Mouse (Mus musculus) 3T3-L1 (cell line): Measurements from ENCODE around the gene Fam162a.
A peak's percentile ranks its signal among the peaks of the same experiment; 100 is the strongest.
"Not testable (repeated sequence)": the region's sequence is repeated elsewhere in the genome, so short reads cannot be mapped to it uniquely, and the experiment has no call there.

ENCODE experiments used
- DNase-seq: peaks from one replicate; pipeline ENCODE4 v3.0.0-alpha.2; 2015; ENCODE audit warnings: low read depth, low spot score

Fam162a gene

GRCm38 (mm10) chr16:36071450-36072379 lies at the start of gene Fam162a, which contains the start of gene Ccdc58:
Gene Fam162a (minus strand): TSS chr16:36071594.
Gene Ccdc58 (plus strand): TSS chr16:36071685.
- peak; percentile 93 for DNase-seq

GRCm38 (mm10) chr16:36115751-36116150 lies 44.4 kb upstream of the Fam162a start:
- DNase-seq: not testable (repeated sequence)

DNA sequence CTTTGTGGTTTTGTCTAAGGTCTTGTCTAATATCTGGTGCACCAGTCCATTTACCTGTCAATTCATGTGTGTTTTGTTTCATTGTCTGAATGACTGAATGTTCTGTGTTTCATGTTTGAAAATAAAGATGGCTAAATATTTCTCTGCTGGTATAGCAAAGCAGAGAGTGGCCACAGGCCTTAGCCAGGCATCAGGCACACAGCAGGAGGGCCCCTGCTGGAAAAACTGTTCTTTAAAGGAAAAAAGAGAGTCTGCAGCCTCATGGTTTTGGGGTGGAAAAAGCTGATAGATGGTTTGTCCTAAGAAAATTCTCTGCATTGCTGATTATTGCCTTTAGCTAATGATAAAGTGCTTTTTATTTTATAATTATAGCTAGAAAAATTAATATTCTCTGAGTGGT lies 40.1 kb upstream of the Fam162a start:
- not testable (repeated sequence) for DNase-seq

DNA sequence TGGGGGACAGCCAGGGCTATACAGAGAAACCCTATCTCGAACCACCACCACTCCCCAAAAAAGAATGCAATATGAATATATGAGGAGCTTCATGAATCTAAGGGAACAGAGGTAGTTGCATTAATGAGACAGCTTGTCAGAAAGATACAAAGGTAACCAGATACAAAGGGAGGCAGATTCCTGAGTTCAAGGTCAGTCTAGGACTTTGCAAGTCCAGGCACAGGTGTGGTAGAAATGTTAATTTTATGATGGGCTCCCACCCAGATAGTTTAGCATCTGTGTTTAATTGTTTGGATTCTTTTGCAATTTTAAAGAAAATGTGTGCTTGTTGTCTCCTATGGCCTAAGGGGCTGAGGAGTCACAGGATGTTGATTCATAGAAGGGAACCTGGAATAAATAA lies 30.8 kb upstream of the Fam162a start:
- DNase-seq: no peak

- DNase-seq: no peak
These were observed 30.1 kb upstream of the Fam162a start for GRCm38 (mm10) chr16:36101526-36101925.

- not testable (repeated sequence) for DNase-seq
These were observed 26.6 kb upstream of the Fam162a start for GRCm38 (mm10) chr16:36097813-36098499.

DNA sequence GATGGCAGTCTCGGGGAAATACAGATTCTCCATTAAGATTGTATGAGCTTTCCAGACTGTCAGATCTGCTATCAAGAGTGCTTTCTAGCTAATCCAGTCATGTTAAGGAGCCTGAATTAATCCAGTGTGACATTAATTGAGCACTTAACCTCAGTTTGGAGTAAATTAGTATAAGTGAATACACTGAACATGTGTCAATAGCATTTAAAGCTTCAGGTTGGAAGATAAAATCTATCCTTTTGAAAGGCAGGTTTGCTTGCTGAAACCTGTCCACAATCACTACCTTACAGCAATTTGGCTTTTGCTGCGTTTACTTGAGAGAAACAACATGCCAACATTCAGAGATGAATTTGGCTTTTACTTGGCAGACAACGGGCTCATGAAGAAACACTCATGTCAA lies 22.7 kb upstream of the Fam162a start:
- no peak for DNase-seq

DNA sequence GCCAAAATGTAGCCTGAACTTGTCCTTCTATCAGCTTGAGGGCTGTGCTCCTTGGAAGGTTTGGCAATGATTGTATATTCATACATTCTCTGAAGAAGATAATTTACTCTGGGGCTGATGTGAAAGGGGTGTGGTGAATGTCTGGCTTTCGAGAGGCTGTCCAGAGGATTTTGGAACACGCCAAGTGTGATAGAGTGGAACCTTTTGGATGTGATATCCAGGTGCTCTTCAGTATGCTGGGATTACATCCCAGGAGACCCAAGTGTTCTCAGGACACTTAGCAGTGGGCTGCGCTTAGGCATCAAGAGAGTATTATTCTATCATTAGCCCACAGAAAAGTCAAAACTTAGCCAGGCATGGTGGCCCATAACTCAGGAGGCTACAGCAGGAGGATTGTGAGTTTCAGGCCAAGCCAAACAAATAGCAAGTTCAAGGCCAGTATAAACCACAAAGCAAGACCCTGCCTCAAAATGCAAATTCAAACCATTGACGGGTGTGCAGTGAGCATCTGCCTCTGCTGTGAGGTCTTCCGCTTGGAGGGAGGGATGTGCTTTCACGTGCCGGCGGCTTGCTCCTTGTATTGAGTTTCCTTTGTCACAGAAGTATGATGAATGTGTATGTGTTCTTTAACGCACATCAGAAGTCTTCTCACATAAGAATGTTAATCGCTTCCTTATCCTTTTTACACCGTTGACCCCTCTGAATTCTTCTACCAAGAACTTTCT lies 19.6 kb upstream of the Fam162a start:
- no peak for DNase-seq

DNA sequence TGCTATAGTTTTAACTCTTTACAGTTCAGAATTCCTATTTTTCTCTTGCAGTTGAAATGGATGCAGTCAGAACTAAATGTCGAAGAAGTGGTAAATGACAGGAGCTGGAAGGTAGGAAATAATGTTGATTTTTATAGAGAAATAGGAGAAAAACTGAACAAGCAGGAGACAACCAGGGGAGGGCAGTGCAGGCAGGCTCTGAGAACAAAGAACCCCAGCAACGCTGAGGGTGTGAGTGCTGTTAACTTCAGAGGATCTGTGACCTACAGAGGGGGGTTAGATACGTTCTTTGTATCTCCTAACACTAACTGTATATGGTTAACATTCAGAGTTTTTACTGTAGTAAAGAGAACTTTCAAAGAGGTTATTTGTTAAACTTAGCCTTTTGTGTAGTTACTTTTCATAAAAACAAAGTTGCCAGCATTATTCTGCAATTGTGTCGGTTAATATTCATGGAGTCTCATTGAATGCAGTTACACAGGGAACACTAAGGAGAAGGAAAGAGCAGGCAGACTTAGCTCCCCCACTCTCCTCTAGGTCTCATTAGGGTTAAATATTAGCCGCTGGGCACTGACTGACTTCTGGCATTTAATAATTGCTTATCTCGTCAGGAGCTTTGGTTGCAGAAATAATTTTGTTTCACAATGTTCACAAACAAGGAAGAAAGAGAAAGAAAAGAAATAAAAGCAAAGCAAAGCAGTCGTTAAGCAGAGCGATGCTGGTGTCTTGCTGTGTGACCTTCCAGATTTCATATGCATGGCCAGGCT lies 18.6 kb upstream of the Fam162a start:
- no peak for DNase-seq

GRCm38 (mm10) chr16:36089065-36089464 lies 17.7 kb upstream of the Fam162a start:
- no peak for DNase-seq

DNA sequence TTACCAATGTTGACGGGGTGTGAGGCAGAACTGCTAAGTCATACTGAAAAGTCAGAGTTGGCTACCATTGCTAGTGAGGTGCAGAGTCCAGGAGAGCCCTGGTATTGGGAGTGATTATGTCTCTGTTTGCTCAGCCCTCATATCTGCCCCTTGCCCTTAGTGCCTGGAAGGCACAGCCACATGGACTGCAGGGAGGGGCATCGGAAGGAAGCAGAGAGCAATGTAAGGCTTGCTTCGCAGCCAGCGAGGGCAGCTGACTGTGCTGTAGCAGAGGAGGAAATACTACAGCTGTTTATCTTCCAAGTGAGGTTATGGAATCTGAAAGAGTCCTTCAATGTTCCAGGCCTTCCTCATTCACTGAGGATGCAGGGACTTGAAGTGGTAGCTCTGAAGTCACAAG lies 16.5 kb upstream of the Fam162a start:
- no peak for DNase-seq

DNA sequence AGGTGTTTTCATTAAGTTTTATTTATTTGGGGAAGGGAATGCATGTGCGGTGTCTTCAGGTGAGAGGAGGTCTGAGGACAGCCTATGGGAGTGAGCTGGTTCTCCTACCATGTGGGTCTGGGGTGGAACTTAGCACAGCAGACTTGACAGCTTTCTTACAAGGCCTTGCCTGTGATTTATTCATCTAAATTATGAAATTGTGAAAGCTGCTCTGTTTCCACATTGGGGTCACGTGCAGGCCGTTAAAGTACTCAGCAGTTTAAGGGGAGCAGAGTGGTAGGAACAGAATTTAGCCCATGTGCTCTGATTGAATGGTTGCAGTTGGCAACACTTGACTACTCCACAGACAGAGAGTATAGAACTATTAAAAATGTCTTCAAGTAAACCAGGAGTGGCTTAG lies 8.5 kb upstream of the Fam162a start:
- DNase-seq: no peak

DNA sequence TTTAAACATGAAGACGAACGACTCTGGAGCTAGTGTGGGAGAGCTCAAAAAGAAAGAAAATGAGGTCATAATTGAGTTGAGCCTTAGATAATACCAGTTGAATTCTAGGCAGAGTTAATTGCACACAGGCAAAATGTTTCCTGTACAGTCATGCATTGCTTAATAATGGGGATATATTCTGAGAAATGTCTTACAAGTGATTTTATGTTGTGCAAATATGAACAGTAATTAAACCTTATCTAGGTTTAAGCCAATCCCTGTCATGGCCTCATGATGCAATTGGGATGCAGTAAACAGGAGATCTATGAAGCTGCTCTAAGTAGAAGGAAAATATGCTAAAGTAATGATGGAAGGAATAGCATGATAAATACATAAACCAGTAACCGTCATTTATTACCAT lies 3.4 kb upstream of the Fam162a start:
- no peak for DNase-seq

GRCm38 (mm10) chr16:36072410-36073011 lies 1.1 kb upstream of the Fam162a start:
- DNase-seq: no peak

DNA sequence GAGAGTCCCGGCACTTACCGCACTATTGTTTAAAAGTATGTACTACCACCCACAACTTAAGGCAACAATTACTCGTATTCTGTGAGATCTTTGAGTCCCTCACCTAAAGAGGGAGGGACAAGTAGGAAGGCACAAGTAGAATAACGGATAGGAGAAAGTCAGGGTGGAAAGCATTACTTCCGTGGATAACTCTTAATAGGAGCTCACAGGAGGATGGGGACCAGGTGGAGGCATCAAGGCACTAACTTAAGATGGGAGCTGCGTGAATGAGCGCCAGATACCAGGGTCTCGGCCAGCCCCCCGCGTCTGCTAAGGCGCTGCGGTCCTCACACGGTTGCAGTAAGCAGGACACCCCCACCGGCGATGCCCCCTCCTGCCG lies 334 bp downstream of the Fam162a start:
- DNase-seq: peak; percentile 58

DNA sequence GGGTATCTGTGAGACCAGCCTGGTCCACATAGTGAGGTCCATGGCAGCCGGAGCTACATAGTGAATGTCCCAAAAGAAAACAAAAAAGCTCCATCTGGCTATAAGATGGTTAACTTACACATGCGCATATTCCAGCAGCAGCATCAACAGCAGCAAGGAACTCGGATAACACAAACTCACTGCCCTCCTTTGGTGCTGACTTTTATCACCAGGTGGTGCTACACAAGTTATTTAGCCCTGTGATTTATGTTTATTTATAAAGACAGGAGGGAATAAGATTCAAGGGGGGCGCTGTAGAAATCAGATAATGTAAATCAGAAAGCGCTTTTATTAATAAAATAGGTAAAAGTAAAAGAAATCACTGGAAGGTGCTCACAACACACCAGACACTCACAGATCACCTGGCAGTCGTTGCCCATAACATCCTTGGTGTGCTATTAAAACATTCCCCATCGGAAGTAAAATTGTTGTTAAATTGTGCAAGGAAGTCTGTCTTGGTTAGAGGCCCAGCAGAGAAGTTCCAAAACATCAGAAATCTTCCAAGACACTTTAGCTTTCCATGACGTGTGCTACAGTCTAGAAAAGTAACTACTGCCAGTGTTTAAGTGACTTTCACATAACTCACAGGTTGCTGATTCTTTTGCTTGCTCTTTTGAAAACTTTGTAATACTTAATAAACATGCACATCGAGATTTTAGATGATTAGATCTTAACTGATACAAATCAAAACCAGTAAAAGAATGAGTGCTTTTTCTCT lies 1.4 kb downstream of the Fam162a start:
- DNase-seq: peak; percentile 70

GRCm38 (mm10) chr16:36068356-36068755 lies 3.0 kb downstream of the Fam162a start:
- DNase-seq: no peak

DNA sequence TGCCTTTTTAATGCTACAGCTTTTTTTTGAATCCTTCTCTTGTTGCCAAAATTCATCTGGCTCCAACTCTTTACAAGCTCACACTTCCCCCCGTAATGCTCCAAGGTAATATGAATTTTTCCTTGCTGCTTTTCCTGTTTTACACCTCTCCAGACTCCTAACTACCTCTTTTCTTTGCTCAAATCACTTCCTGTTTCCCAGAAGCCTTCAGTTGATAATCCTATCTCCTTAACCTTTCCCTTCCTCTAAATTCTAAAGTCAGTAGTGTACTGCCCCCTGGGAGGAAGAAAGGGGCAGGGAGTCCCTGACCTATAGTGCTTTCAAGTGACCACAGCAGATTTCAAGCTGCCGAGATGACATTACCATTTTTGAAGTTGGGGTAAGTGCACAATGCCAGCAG lies 3.7 kb downstream of the Fam162a start:
- no peak for DNase-seq

DNA sequence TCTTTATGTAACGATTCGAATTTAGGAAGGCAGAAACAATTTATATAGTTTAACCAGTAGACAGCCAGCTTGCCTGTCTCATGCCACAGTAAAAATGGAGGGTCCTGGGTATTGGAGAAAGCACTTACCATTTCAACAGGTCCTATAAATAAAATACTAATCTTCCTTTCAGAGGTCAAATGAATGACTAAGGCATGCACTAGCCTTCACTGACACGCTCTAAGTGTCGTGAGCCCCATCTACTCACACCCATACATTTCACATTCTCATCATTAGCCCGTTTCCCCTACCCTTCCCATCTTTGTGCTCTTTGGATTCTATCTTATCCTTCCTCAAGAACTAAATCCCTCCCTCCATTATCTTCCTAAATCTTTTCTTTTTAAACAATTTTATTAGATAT lies 6.5 kb downstream of the Fam162a start:
- DNase-seq: no peak

DNA sequence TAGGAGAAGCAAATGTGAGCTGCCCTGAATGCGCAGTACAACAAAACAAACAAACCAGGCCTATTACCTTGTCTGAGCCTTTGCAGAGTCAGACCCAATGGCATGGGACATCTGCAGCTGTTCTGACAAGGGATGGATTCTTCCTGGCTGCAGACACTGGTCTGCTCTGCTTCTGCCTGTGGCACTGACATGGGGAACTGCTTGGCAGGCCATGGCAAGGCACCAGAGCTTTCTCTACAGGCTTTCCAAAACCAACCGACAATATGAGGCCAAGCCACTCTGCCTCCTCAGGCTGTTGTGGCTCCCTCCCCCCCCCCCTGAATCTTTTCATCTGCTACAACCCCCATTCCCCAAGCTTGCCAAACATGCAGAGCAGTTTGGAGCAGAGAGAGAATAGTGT lies 8.1 kb downstream of the Fam162a start:
- no peak for DNase-seq
